Mouse (Mus musculus): ENCODE results near the gene Gimd1. TPM values are rescaled to one million over a fixed set of nuclear protein-coding genes. Genes with fewer than 3 reads are reported as not detected.
A peak's percentile ranks its signal among the peaks of the same experiment; 100 is the strongest.

The Gimd1 gene
- not detected for total RNA-seq (2021)

GRCm38 (mm10) chr3:132629601-132630239, at the start of gene Gimd1:
Gimd1 (plus strand) TSS chr3:132629820.
- no peak for DNase-seq (ENCODE audit: low spot score)
- intact Hi-C loops (cut with DNase I) = no loop called here

GRCm38 (mm10) chr3:132581198-132581597, 48.4 kb upstream of the Gimd1 start:
- no peak for DNase-seq (ENCODE audit: low spot score)
- intact Hi-C loops (cut with DNase I) = no loop called here

- intact Hi-C loops (cut with DNase I) = no loop called here
- DNase-seq (ENCODE audit: low spot score) = no peak
Observed at GRCm38 (mm10) chr3:132582339-132582738, 47.3 kb upstream of the Gimd1 start.

DNA sequence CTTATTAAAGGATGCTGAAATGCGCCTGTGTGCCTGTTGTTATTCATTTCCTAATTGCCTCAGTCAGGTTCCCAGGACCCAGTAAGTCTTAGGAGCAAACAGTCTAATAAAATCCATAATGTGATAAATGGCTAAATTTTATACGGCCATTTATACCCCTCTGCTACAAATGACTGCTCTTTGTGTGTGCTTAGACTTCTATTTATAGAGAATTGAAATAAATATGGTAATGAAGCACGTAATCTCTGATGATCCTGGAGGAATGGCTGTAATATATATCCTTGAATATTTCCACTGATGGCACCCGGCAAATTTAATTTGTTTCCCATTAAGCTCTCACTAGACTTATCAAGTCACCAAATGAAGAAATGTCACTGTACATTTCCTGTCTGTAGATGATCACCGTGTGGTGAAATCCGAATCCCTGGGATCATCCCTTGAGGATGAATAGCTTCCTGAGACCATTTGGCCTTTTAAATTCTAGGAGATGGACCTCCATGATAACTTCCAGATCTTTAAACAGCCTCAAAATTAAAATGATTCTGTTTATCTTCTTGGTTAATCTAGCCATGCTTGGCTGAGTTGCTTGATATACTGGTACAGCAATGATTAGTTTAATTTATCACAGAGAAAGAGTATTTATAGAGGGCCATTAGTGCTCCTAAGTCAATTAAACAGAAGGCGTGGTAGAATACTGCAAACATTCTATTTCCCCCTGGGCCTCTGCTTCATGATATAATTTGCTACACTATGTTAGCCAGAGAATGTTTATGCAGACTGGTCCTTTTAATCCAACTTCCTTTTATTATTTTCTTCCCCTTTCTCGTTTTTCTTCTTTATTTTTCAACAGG, 44.3 kb upstream of the Gimd1 start:
- intact Hi-C loops (cut with DNase I) = no loop called here
- no peak for DNase-seq (ENCODE audit: low spot score)

- intact Hi-C loops (cut with DNase I) = no loop called here
- no peak for DNase-seq (ENCODE audit: low spot score)
Observed at GRCm38 (mm10) chr3:132588146-132588545, 41.5 kb upstream of the Gimd1 start.

- intact Hi-C loops (cut with DNase I) = no loop called here
- no peak for DNase-seq (ENCODE audit: low spot score)
Observed at GRCm38 (mm10) chr3:132590010-132590409, 39.6 kb upstream of the Gimd1 start.

- intact Hi-C loops (cut with DNase I) = no loop called here
- DNase-seq (ENCODE audit: low spot score) = no peak
Observed at GRCm38 (mm10) chr3:132590604-132591003, 39.0 kb upstream of the Gimd1 start.

DNA sequence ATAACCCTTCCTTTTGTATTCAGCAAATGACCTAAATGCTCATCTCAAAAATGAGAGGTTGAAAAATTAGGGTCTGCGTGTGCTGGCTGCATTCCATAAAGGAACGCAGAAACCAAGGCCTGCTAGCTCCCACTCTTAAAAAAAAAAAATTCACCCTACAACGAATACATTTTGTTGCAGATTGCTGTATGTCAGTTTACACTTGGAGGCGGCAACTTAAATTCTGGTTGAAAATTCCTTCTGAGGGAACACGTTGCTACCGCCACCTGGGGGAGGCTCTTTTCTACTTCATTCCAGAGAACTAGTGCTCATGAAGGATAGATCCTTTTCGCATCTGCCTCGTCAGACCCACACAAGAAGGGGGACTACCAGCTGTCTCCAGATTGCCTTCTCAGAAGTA, 879 bp upstream of the Gimd1 start:
- intact Hi-C loops (cut with DNase I) = no loop called here
- no peak for DNase-seq (ENCODE audit: low spot score)

DNA sequence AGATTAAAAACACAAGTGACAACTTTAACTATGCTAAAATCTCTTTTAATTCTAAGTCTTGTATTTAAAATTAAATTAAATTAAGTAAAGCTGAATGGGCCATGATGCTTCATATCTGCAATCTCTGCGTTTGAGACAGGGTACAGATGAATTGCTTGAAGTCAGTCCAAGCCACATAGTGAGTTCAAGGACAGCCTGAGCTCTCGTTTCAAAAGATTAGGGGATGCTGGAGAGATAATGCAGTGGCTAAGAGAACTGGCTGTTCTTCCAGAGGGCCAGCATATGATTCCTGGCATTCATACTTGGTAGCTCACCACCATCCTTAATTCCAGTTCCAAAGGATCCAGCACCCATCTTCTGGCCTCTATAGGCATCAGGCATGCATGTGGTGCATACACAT, 3.6 kb downstream of the Gimd1 start:
- intact Hi-C loops (cut with DNase I) = no loop called here
- DNase-seq (ENCODE audit: low spot score) = no peak

DNA sequence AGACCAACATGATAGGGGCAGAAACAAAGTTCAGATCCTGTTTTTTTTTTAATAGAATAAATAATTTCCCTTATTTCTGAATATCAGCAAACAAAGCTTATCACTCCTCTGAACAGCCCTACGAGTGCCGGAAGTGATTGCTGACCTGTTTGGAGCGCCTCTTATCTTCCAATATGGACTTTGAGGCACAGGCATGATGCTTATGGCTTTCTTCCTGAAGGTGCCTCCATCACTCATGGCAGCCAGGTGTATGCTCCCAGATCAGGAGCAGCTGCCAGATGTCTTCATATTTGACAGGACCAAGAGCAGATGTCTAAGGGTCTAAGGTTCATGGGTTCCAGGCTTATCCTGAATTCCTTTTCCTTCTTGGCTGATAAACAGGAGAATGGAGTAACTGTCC, 7.5 kb downstream of the Gimd1 start:
- intact Hi-C loops (cut with DNase I) = no loop called here

GRCm38 (mm10) chr3:132644071-132644470, 14.5 kb downstream of the Gimd1 start:
- intact Hi-C loops (cut with DNase I) = no loop called here
- no peak for DNase-seq (ENCODE audit: low spot score)

More for the DNA sequence above, 7.5 kb downstream of the Gimd1 start:
- DNase-seq (ENCODE audit: low spot score) = no peak

DNA sequence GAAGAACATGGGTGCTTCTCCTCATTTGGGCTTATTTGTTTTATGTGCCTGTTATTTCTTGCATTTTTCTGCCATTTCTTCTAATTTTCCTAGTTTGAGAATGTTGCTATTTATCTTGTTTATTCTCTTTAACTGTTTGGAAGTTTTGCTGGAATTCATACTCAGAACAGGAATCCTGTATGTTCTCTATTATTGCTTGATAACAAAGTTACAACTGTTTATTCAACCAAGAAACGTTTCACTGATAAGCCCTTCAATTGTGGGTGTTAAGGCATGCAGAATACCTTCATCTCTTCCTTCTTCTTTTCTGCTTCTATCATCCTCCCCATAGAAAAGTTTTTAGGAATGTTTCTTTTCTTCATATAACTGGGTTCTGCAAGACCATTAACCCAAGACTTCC, 17.2 kb downstream of the Gimd1 start:
- intact Hi-C loops (cut with DNase I) = no loop called here
- DNase-seq (ENCODE audit: low spot score) = no peak

- DNase-seq (ENCODE audit: low spot score) = no peak
- intact Hi-C loops (cut with DNase I) = no loop called here
Observed at GRCm38 (mm10) chr3:132649368-132649767, 19.7 kb downstream of the Gimd1 start.

- intact Hi-C loops (cut with DNase I) = no loop called here
- no peak for DNase-seq (ENCODE audit: low spot score)
Observed at GRCm38 (mm10) chr3:132650191-132650590, 20.6 kb downstream of the Gimd1 start.

DNA sequence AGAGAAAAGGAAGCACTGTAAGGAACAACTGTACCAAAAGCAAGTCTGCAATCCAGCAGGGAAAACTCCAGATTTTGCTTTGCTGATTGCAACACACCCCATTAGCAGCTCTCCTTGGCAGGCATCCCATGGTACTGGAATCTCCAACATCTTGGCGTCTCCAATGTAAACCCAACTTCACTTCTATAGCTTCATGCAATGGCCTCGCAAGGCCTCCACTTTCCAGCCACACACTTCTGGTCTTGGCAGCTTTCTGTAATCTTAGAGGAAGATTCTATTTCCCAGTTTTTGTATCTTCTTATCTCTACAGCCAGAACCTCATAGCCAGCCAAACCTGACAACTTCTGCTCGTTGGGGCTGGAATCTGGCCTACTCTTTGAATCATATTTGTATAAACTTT, 22.2 kb downstream of the Gimd1 start:
- intact Hi-C loops (cut with DNase I) = no loop called here
- peak; percentile 7 for DNase-seq (ENCODE audit: low spot score)

DNA sequence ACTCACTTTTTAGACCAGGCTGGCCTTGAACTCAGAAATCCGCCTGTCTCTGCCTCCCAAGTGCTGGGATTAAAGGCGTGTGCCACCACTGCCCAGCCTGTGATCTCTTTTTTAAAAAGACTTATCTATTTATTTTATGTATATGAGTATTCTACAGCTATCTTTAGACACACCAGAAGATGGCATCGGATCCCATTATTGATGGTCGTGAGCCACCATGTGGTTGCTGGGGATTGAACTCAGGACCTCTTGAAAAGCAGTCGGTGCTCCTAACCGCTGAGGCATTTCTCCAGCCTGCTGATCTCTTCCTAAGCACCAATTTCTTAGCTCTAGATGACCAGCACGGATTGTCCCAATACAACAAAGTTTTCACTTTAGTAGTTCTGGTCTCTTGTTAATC, 24.3 kb downstream of the Gimd1 start:
- intact Hi-C loops (cut with DNase I) = no loop called here
- no peak for DNase-seq (ENCODE audit: low spot score)

- intact Hi-C loops (cut with DNase I) = no loop called here
- no peak for DNase-seq (ENCODE audit: low spot score)
Observed at GRCm38 (mm10) chr3:132655955-132656354, 26.3 kb downstream of the Gimd1 start.

DNA sequence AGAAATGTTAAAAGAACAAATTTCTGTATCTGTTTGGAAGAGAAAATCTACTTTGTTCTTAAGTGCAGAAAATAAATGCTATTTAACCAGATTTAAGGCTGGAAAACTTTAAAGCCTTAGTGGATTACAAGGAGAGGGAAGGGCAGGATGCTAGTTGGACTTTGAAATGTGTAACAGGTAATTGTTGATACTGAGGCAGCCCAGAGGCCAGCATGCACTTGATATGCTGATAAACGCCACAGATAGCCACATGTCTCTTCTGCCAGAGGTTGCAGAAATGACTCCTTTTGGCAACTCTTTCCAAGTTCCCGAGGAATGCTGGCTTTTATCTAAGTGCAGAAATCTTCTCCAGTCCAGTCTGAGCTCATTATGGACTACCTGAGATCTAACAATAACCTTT, 47.9 kb downstream of the Gimd1 start:
- intact Hi-C loops (cut with DNase I) = no loop called here
- no peak for DNase-seq (ENCODE audit: low spot score)

GRCm38 (mm10) chr3:132683447-132684230, 54.0 kb downstream of the Gimd1 start, which contains the start of gene Tbck:
Tbck (plus strand) TSS chr3:132684144.
- peak; percentile 86 for DNase-seq (ENCODE audit: low spot score)
- intact Hi-C loops (cut with DNase I) = no loop called here

GRCm38 (mm10) chr3:132684231-132684928, 54.8 kb downstream of the Gimd1 start, which contains the start of gene Aimp1:
Aimp1 (minus strand) TSS chr3:132684370.
- no peak for DNase-seq (ENCODE audit: low spot score)
- intact Hi-C loops (cut with DNase I) = no loop called here
